Mouse (Mus musculus) myocyte (in vitro differentiated cells): Measurements from ENCODE around the gene Smoc2.

Experiments
- CEBPB ChIP-seq: IDR thresholded peaks from 2 replicates; pipeline ENCODE4 v1.6.1; 2011; ENCODE audit warnings: mild to moderate bottlenecking, moderate library complexity; ENCODE audit not compliant: poor library complexity, insufficient read depth, severe bottlenecking
- E2F4 ChIP-seq: IDR thresholded peaks from one replicate; pipeline ENCODE4 v1.6.1; 2011; ENCODE audit warnings: mild to moderate bottlenecking, control low read depth, moderate library complexity; ENCODE audit not compliant: insufficient read depth
- MAX ChIP-seq: IDR thresholded peaks from one replicate; pipeline ENCODE4 v1.6.1; 2011; ENCODE audit warnings: low read depth, mild to moderate bottlenecking, control low read depth
- MYOD1 ChIP-seq, 3 experiments: IDR thresholded peaks; one replicate each; pipeline ENCODE4 v1.6.1; 2011; ENCODE audit warnings: control low read depth in 2 of 3, low read depth in 2 of 3, mild to moderate bottlenecking in 2 of 3, moderate library complexity in 1 of 3; ENCODE audit not compliant: insufficient read length in 2 of 3, control insufficient read depth in 1 of 3
- MYOG ChIP-seq, 3 experiments: IDR thresholded peaks; one replicate each; pipeline ENCODE4 v1.6.1; 2011; ENCODE audit warnings: control low read depth in 2 of 3, low read depth in 2 of 3, mild to moderate bottlenecking in 2 of 3; ENCODE audit not compliant: insufficient read length in 2 of 3, control insufficient read depth in 1 of 3, insufficient read depth in 1 of 3
- POLR2A ChIP-seq: IDR thresholded peaks from one replicate; pipeline ENCODE4 v1.6.1; 2011; ENCODE audit warnings: low read depth, mild to moderate bottlenecking, control low read depth, moderate library complexity; ENCODE audit not compliant: insufficient read length
- POLR2AphosphoS2 ChIP-seq: IDR thresholded peaks from one replicate; pipeline ENCODE4 v1.6.1; 2011; ENCODE audit warnings: low read depth, control low read depth; ENCODE audit not compliant: insufficient read length
- REST ChIP-seq: IDR thresholded peaks from one replicate; pipeline ENCODE4 v1.6.1; 2011; ENCODE audit warnings: mild to moderate bottlenecking, control low read depth, moderate library complexity; ENCODE audit not compliant: insufficient read depth, insufficient read length
- TCF12 ChIP-seq: IDR thresholded peaks from one replicate; pipeline ENCODE4 v1.6.1; 2011; ENCODE audit warnings: mild to moderate bottlenecking, control low read depth; ENCODE audit not compliant: poor library complexity, insufficient read depth, severe bottlenecking
- TCF3 ChIP-seq: IDR thresholded peaks from one replicate; pipeline ENCODE4 v1.6.1; 2011; ENCODE audit warnings: low read depth, control low read depth; ENCODE audit not compliant: insufficient read length
- USF1 ChIP-seq: IDR thresholded peaks from one replicate; pipeline ENCODE4 v1.6.1; 2011; ENCODE audit warnings: low read depth, mild to moderate bottlenecking, control low read depth, moderate library complexity

GRCm38 (mm10) chr17:14434717-14435116 lies 155.4 kb downstream of the Smoc2 start:
- TF ChIP-seq MYOD1 (IDR thresholded peaks at IDR 0.05; ENCODE audit: control insufficient read depth in 1 of 3, insufficient read length in 2 of 3, low read depth in 2 of 3) (no peak), POLR2A (no peak), POLR2AphosphoS2 (no peak), TCF3 (no peak), MYOG (IDR thresholded peaks at IDR 0.05; ENCODE audit: control insufficient read depth in 1 of 3, insufficient read depth in 1 of 3, insufficient read length in 2 of 3, low read depth in 2 of 3) (no peak), REST (no peak), CEBPB (no peak), USF1 (no peak), E2F4 (no peak), TCF12 (no peak), MAX (no peak)
